Mouse (Mus musculus): ENCODE data around the gene 3830406C13Rik.

DNA sequence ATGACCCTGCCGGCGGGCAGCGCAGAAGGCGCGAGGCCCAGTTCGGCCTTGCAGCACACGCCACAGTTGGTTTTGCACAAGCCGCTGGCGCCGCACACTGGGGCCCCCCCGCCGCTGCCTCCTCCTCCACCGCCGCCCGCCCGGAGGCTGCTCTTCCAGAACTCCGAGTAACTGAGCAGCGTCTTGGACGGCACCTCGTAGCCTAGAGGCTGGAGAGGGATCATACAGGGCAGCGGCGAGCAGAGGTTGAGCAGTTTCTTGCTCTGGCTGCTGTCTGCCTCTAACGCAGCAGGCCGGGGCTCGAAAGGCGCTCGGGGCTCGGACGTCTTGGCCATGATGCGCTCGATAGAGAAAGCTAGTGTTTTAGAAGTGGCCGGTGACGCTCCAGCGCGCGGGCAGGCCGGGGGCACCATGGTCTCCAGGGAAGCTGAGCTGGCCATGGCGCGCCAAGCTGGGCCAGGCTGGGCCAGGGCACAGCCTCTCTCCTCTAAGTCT lies 60.8 kb downstream of the 3830406C13Rik start:
- TF ChIP-seq POLR2A (IDR thresholded peaks at IDR 0.05; ENCODE audit: low read depth, low read length) (no peak), CTCF (conservative IDR thresholded peaks at IDR 0.05; ENCODE audit: insufficient read depth, insufficient read length, low read depth, low read length) (no peak)

Data from kidney, adult 2 months (tissue).